Mouse (Mus musculus): ENCODE data around the gene Nit1.

The Nit1 gene

DNA sequence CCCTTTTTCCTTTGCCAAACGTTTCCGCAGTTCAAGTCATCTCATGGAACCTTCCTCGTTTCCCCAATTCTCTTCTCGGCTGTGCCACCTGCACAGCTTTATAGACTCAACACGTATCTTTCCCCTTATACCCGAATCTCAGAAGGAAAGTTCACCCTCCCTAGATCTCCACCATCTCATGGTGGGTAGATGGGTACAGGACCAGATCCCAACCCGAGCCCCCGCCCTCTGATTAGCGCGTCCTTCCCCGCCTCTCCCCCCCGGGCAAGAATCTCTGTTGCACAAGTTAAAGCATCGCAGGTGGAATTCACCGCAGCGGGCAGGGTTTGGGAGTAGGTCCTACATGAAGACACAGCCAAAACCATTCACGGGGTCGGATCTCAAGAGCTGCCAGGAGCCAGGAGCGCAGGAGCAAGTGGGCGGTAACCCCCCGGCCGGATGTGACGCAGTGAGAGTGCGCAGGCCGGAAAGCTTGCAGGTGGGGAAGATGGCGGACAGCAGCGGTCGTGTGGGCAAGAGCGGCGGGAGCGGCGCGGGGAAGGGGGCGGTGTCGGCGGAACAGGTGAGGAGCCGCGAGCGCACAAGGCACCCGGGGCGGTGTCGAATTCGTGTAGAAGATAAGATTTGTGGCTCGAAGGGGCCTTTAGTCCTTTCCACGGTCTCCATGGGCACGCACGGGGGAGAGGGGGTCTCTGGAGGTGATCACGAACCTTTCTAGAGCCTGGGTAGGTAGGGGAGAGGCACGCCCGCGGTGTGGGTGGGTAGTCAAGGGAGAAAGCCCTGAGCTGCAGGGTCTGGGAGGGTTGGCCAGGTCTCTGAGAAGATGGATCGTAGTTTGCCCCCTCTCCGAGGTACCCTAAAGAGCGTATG, at the start of gene Nit1, which contains the start of gene Pfdn2:
TSS of gene Nit1 (minus strand) at position 422 of the 870 bp plus-strand sequence.
TSS of gene Pfdn2 (plus strand) at position 446 of the 870 bp plus-strand sequence.
- DNase-seq (ENCODE audit: low spot score in 2 of 2) = peak; percentile 81 to 93

DNA sequence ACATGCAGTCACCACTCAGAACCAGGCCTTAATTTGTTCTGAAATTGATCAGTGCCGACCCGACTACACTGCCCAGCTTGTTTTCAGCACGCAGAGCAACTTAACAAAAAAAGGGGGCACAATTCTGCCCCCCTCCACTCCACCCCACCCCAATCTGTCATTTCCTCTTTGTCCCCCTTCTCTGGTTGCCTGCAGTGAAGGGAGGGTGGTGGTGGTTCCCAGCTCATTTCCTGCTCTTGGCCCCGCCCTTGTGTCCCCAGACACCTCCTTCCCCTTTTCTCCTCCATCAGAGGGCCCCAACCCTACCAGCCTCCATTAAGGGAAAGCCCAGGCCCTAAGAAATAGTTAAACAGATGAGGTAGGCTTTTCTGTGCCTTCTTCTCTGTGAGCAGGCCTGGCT, 44.7 kb upstream of the Nit1 start:
- no peak for DNase-seq (ENCODE audit: low spot score in 2 of 2)

DNA sequence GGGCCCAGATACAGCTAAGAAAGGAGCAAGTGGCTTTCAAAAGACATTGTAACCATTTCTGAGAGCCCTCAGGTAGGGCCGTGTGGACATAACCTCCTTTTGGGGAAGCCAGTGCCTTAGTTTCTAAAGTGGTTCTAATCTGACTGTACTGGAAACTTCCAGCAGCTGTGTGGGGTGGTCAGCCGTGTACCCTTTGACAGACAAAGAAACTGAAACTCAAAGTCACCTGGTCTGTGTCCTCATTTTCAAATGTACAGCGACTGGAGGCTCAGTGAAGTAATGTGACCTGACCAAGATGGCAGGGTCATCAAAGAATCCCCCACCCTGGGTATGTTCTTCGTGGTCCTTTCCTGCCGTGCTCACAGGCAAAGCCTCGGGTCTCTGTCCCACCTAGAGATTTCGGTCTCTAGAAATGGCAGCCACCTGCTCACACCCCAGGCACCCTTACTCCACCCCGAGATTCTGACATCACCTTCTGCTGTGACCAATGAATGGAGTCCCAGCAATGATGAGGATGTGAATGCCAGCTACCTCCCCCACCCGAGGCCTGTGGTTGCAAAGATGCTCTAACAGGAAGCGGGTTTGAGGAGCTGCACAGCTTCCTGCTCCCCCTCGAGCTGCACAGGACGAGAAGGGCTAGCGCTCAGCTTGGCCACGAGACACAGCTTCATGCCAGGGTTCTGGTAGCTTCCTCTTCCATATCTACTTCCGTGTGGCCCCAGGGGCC, 43.1 kb upstream of the Nit1 start, which contains the start of gene Arhgap30:
TSS of gene Arhgap30 (plus strand) at position 579 of the 727 bp plus-strand sequence.
- no peak for DNase-seq (ENCODE audit: low spot score in 2 of 2)

DNA sequence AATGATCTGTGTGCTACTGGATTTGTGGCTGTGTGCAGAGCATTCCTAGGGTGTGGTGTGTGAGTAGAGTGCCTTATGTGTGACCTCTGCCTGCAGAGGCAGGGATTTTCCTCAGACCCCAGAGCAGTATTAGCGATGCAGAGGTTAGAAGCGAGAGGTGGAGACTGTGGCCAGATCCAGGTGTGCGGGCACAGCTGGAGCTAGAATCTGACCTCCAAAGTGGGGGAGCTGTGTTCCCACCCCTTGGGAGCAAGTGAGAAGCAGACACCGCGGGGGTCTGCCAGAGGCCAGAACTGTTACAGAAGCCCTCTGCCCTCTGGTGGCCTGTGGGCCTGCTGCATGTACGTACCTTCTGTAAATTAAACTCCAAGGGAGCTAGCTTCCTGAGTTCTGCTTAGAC, 41.7 kb upstream of the Nit1 start:
- no peak for DNase-seq (ENCODE audit: low spot score in 2 of 2)

DNA sequence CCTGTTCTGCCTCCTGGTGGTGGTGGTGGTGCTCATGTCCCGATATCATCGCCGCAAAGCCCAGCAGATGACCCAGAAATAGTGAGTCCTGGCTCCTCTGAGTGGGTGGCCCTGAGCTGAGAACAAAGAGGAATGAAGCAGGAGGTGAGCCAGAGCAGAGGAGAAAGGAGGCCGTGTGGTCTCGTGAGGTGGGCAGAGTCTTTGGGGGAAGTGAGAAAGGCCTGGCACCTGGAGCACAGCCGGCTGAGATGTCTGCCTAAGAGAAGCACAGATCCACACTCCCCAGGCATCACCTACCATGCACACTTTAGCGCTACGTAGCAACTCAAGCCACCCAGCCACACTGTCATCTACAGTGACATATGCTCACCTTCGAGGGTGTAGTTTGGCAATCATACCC, 39.7 kb upstream of the Nit1 start:
- no peak for DNase-seq (ENCODE audit: low spot score in 2 of 2)

DNA sequence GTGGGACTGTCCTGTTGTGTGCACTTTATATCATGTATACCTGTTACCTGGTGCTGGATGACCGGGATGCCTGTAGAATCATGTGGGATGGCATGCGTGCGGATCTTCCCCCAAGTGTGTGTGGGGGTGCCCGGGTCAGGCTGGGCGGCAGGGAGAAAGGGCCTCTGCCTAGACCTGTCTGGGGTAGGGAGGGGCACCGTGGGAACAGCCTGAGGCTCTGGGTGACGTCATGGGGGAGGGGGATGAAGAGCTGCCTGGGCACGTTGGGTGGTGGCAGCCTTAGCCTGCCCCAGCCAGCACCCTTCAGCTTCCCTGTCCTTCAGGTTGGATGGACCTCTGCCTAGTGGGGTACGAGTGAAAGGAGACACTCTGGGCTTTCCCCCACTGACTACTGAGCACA, 38.9 kb upstream of the Nit1 start:
- peak; percentile 88 to 89 for DNase-seq (ENCODE audit: low spot score in 2 of 2)

DNA sequence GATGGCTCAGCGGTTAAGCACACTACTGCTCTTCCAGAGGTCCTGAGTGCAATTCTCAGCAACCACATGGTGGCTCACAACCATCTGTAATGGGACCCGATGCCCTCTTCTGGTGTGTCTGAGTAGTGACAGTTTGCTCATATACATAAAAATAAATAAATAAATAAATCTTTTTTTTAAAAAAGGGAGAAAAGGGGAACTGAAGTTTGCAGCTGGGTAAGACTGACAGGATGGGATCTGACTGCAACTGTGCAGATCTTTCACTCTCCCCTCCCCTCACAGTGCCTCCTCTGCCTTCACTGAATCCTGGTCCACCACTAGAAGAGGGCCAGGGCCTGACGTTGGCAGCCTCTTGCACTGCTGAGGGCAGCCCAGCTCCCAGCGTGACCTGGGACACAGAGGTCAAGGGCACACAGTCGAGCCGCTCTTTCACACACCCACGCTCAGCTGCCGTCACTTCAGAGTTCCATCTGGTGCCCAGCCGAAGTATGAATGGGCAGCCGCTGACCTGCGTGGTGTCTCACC, 36.7 kb upstream of the Nit1 start:
- DNase-seq (ENCODE audit: low spot score in 2 of 2) = no peak

DNA sequence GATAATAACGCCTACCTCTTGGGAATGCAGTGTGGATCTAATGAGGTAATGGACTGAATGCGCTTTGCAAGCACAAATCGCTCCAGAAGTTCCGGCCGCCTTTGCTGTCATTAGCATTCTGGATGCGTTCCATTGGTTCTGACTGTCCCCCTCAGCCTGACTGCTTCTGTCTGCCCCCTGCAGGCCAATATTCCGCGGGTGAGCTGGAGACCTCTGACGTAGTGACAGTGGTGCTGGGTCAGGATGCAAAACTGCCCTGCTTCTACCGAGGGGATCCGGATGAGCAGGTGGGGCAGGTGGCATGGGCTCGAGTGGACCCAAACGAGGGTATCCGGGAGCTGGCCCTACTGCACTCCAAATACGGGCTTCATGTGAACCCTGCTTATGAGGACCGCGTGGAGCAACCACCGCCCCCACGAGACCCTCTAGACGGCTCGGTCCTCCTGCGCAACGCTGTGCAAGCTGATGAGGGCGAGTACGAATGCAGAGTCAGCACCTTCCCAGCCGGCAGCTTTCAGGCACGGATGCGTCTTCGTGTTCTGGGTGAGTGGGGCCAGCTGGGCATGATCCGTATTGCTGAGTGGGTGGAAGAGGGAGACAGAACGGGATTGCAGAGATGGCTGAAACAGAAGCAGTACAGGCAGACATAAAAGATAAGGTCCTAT, 34.6 kb upstream of the Nit1 start:
- DNase-seq (ENCODE audit: low spot score in 2 of 2) = peak in 1 of 2 experiments; percentile 75

DNA sequence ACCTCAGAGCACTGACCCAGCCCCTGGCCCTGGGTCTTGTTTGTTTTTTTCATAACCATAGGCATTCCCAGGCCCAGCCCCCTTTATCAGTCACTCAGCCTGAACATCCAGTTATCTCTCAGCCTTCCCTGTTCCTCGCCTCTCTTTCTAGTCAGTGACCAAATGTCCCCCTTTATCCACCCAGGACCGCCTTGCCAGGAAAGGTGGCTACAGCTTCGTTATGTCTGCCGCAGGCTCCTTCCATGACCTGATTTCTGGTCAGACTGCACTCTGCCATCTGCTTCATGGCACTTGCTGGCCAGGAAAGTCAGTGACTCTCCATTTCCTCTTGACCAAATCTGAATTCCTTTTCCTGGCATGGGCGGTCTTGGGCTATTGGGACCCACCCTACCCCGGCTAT, 32.9 kb upstream of the Nit1 start:
- DNase-seq (ENCODE audit: low spot score in 2 of 2) = no peak

DNA sequence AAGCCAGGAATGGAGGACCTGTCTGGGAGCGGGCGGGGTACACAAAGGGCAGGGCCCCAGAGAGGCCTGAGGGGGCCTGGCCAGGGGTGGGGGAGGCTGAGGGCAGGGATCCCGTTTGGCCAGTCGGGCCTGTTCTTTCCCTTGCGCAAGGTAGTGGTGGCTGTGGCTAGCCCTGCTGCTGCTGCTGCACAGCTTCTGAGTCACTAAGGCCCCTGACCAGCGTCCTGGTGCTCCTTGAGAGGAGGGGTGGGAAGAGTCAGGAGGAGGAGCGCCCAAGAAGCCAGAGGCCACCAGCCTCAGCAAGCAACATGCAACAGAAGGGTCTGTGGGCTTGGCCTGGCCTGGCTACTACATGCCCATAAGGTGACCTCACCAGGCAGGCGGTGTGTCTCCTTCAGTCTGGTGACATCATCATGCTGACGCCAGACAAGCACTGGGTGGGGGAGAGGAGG, 30.2 kb upstream of the Nit1 start:
- DNase-seq (ENCODE audit: low spot score in 2 of 2) = peak; percentile 86 to 87

DNA sequence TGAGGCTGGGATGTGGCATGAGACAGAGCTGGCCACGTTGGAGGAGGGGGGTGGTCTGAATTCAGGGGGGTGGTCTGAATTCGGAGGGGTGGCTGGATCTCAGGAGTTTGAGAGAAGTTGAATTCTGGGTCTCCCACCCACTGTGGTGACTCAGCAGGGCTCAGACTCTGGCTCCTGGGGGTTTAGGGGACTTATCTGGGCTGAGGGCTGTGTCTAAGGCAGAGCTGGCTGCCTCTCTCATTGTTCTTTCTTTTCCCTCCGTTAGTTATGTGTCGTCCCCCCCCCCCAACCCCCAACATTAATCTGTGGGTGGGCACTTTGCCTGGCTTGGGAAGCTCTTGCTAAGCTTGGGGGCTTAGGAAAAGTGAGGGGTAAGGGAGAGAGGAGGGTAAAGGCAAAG, 28.5 kb upstream of the Nit1 start:
- DNase-seq (ENCODE audit: low spot score in 2 of 2) = no peak

DNA sequence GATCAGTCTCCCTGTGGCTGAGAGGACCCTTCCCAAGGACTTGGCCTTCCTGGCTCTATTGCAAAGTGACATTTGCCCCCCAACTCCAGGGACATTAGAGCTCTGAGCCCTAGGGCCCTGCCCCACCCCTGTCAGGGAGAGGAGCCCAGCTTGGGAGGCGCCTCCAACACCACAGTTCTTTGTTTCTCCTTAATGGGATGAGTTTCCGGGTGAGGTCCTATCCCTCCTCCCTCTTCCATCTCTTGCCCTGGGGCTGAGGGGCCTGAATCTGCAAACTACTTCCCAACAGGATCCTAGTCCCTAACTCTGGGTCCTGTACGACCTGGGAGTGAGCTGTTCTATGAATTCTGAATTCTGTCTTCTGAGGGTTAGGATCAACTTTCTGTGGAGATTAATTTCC, 27.4 kb upstream of the Nit1 start:
- no peak for DNase-seq (ENCODE audit: low spot score in 2 of 2)

DNA sequence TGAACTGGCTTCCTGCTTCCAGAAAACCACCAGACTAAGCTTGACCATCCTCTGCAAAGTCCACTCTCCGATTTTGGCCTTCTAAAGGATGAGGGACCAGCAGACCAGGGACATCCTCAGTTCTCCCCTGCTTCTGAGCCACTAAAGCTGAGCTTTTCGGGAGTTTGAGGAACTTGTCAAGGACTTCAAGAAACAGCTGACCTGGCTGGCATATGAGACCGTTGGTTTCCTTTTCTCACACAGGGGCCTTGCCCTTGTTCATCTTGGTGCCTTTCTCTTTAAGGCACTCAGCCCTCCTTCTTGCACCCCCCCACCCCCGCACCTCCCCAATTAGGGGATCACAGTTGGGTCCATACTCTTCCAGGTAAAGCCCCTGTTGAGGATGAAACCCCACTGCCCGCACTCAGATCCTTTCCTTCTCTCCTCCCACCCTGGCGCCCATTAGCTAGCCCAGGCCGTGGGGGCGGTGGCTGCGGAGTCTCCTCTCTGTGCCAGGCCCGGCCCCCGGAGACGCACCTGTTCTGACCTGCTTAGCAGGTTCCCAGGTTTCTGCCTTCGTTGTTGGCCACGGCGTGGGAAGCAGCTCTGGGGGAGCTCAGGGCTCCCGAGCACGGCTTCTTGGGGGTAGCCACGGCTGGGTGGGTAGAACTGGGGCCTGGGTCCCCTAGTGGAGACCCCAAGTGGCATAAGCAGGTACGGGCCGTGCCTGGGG, 24.6 kb upstream of the Nit1 start, which contains the start of gene Nectin4:
TSS of gene Nectin4 (plus strand) at position 255 of the 712 bp plus-strand sequence.
- DNase-seq (ENCODE audit: low spot score in 2 of 2) = peak; percentile 71 to 75

DNA sequence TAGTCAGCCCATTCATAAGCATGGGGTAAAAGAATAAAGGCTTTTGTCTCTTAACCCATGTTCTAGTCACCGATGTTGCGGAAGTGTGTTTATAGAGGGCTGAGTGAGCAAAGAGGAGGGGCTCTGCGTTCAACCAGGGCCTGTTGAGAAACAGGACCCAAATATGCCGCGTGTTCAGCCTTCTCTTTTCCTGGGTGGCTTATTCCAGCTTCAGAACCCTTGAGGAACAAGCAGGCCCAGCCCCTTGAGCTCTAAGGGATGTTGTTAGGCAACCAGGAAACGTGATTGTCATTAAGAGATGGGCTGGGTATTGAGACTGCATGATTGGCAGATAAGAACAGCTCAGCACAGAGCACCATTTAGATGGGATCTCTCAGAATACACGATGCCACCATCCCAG, 20.5 kb upstream of the Nit1 start:
- DNase-seq (ENCODE audit: low spot score in 2 of 2) = peak in 1 of 2 experiments; percentile 0

DNA sequence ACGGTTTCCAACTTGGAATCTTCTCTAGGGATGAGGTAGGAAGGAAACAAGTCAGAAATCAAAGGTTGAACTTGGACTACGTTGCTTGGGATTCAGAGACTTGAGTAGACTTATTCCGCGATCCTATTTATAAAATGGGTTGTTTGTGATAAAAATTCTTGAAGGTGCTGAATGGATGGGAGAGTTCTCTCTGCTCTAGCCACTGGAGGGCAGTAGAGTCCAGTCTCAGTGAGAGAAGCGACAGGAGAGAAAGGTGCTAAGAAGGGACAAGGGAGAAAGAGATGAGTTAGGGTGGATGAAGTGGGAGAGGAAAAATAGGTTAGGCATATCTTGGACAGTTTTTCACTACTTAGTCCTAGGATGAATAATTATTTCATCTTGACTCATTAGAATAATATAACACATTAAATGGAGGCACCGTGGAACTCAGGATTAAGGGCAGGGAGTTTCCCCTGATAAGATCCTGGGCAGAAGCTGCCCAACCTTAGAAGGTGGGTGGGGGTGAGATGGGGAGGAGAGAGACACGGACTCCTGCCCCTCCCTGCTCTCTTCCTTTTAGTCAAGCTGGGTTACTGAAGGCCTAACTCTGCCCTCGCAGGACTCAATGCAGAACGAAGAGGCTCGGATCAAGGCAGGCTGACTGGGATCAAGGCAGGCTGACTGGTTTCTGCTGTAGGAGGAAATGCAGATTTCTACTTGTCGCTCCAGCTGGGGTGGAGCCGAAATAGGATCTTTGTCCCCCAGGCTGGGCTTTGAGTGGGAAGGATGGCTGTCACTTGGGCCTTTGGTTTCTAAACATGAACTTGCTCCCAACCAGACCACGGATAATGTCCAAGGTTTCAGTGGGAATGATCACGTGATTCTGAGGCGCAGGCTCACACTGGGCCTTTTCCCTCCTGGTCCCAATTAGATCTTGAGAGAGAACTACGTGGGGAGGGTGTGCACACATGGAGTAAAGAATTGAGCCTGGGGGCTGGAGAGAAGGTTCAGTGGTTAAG, 16.0 kb upstream of the Nit1 start:
- peak in 1 of 2 experiments; percentile 64 for DNase-seq (ENCODE audit: low spot score in 2 of 2)

DNA sequence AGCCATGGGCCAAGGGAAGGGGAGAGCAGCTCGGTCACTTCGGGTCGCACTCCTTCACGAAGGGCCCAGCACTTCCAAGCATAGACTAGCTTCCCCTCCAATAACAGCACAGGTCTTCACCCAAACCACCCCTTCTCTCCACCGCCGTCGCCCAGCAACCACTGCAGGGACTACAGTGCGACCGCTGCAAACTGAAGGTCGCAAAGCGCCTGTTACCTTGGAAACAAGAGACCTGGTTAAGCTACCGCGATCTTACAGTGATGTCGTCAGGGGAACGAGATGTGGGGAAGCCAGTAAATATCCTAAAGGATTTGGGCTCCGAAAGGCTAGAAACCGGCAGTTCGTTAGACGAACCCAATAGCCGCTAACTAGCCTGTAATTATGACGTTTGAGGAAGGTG, 15.2 kb upstream of the Nit1 start, which contains the start of gene Klhdc9:
TSS of gene Klhdc9 (minus strand) at position 143 of the 400 bp plus-strand sequence.
- DNase-seq (ENCODE audit: low spot score in 2 of 2) = peak; percentile 80 to 86

DNA sequence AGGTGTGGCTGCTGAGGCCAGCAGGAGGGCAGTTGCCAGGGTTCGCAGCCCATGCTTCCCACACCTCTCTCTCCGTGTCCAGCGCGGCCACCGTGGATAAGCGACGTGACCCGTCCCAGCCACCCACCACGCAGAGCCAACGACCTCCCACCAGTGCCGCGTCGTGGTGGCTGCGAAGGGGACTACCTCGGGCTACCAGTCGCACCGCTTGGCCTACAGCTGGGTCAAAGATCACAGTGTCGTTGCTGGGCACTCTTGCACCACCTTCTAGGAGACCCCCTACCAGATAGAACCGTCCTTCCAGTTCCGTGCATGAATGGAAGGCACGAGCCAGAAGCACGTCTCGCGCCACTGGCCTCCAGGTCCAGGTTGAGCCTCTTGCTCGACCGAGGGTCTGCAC, 14.8 kb upstream of the Nit1 start:
- DNase-seq (ENCODE audit: low spot score in 2 of 2) = no peak

DNA sequence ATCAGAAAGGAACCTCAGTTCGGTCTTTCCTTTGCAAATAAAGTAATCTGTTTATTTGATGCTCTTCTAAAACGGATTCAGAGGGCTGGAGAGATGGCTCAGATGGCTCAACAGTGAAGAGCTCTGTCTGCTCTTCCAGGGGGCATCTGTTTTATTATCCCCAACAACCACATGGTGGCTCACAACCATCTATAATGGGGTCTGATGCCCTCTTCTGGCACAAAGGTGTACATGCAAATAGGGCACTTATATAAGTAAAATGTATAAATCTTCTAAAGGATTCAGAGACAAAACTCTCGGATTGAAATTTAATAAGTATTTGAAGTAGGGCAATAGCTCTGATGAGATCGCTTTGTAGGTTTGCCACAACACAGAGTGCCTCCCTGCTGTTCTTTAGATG, 13.0 kb upstream of the Nit1 start:
- no peak for DNase-seq (ENCODE audit: low spot score in 2 of 2)

DNA sequence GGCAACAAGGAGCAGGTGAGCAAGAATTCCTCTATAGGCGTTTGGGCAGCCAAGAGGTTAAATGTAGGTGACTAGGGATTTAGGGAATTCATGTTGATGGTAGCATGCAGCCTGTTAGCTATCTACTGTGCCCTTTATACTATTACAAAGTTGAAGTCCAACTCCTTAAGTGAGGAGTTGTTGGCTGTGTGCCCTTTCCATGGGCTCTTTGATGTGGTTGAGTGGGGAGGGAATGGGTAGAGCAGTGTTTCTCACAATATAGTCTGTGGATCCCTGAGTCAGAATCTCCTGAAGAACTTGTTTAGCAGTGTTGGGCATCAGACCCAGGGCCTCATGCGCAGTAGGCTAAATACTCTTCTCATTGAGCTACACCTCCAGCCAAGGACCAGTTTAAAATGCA, 11.4 kb upstream of the Nit1 start:
- DNase-seq (ENCODE audit: low spot score in 2 of 2) = no peak

DNA sequence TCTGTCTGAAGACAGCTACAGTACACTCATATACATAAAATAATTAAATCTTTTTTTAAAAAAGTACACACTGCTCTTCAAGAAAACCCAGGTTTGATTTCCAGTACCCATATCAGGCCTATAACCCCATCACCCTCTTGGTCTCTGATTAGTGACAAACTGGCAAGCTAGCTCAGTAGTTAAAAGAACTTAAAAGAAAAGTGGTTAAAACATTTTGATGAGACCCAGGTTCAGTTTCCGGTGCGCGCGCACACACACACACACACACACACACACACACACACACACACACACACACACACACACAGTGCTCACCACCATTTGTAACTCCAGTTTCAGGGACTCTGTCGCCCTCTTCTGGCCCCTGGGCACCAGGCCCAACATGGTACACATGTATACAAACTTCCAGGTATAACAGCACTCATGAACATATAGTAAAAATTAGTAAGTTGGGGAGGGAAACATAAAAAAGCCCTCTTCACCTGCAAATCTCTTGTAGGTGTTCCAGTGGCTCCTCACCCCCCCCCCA, 10.4 kb upstream of the Nit1 start:
- DNase-seq (ENCODE audit: low spot score in 2 of 2) = no peak
